Mouse (Mus musculus) heart, adult 8-10 months (tissue): ENCODE measurements at regions not wholly inside any gene's neighbourhood (a gene's known extent, or its start where the extent isn't known, plus 50 kb on each side); places are given as distances from the start of the nearest gene placed in this dataset.
A peak's percentile ranks its signal among the peaks of the same experiment; 100 is the strongest.
"Not testable (repeated sequence)": the region's sequence is repeated elsewhere in the genome, so short reads cannot be mapped to it uniquely, and the experiment has no call there.

Experiments
- DNase-seq: peaks from one replicate; pipeline ENCODE4 v3.0.0; 2022; ENCODE audit warnings: low spot score

DNA sequence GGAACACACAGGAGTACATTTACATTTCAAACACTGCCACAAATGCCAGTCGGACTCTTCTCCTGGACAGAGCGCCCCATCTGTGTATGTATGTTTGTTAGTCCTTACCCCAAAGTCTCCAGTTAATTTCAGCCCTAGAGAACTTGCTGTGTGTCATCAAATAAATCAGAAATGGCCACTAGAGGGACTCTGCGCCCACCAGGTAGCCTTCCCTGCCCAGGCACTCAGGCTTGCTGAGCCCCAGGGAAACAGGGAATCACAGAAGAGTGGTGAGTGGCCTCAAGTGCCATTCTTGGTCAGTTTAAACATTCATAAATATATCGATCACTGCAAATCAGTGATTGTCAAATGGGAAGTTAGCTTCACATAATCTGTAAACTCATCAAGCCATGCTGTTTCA lies 102.8 kb upstream of the Ube2dnl1 start:
- DNase-seq: not testable (repeated sequence)

GRCm38 (mm10) chrX:114816267-114816666 lies 88.5 kb upstream of the Ube2dnl1 start:
- peak; percentile 0 for DNase-seq

- DNase-seq: no peak
Observed at GRCm38 (mm10) chrX:114836906-114837305, 67.9 kb upstream of the Ube2dnl1 start.

DNA sequence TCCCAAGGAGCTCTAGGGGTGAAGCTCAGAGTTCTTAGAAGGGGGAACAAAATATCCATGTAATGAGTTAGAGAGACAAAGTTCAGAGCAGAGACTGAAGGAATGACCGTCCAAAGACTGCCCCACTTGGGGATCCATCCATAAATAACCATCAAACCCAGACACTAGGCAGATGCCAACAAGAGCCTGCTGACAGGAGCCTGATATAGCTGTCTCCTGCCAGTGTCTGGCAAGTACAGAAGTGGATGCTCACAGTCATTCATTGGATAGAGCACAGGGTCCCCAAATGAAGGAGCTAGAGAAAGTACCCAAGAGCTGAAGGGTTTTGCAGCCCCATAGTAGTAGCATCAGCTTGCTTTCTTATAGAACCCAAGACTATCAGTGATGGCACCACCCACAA lies 61.3 kb upstream of the Ube2dnl1 start:
- DNase-seq: peak; percentile 7
